Mouse (Mus musculus): Measurements from ENCODE around the gene Vps41. TPM values are rescaled to one million over a fixed set of nuclear protein-coding genes. Genes with fewer than 3 reads are reported as not detected.
A peak's percentile ranks its signal among the peaks of the same experiment; 100 is the strongest.

Gene Vps41
- polyA plus RNA-seq, 1 experiment: 20.0 TPM

DNA sequence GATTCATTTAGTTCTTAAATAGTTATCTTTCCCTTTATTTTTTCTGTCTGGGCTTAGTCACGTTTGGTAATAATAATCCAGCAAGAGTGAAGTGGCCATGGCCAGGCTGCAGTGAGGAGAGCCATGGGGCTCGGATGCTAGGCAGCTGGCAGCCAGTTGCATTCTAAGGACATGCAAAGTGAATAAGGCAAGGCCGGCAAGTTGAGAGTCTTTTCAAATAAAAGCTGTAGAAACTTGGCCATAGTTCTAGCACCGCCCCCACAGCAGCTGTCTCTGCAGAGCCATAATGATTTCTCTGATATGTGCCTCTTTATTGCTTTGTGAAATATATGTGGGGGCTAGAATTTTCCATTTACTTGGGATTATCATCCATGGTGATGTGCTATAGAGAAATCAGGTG is 141.1 kb downstream of the Vps41 start:
- no peak overlapping the region for H3ac ChIP-seq (ENCODE audit: control insufficient read depth, insufficient read length)
- no peaks in the 10 kb centered on the region for H3K79me2 ChIP-seq (ENCODE audit: control insufficient read depth, insufficient read depth)
- H3K27me3 ChIP-seq (ENCODE audit: control insufficient read depth, insufficient read depth, insufficient read length): no peaks in the 10 kb centered on the region
- no peak overlapping the region for H3K4me2 ChIP-seq (ENCODE audit: low read depth)
- H3K36me3 ChIP-seq (ENCODE audit: control insufficient read depth, insufficient read depth): peaks cover 16% of the 10 kb centered on the region
- no peak overlapping the region for H3K4me3 ChIP-seq
- no peak for TF ChIP-seq USF1 (IDR thresholded peaks at IDR 0.05; ENCODE audit: low read depth)
- no peak for TF ChIP-seq MYOD1 (IDR thresholded peaks at IDR 0.05; ENCODE audit: control insufficient read depth in 1 of 3, insufficient read length in 2 of 3, low read depth in 2 of 3)
- no peak for TF ChIP-seq SRF (IDR thresholded peaks at IDR 0.05; ENCODE audit: control insufficient read depth, insufficient read length, low read depth)
- no peak for TF ChIP-seq POLR2A (IDR thresholded peaks at IDR 0.05; ENCODE audit: insufficient read length, low read depth)
- no peak for TF ChIP-seq MYOG (IDR thresholded peaks at IDR 0.05; ENCODE audit: control insufficient read depth in 1 of 3, insufficient read depth in 1 of 3, insufficient read length in 2 of 3, low read depth in 2 of 3)
- TF ChIP-seq CEBPB (IDR thresholded peaks at IDR 0.05; ENCODE audit: insufficient read depth, poor library complexity, severe bottlenecking): no peak
- no peak for TF ChIP-seq POLR2AphosphoS2 (IDR thresholded peaks at IDR 0.05; ENCODE audit: insufficient read length, low read depth)
- no peak for TF ChIP-seq REST (IDR thresholded peaks at IDR 0.05; ENCODE audit: insufficient read depth, insufficient read length)
- no peak for TF ChIP-seq MAX (IDR thresholded peaks at IDR 0.05; ENCODE audit: low read depth)
- TF ChIP-seq TCF12 (IDR thresholded peaks at IDR 0.05; ENCODE audit: insufficient read depth, poor library complexity, severe bottlenecking): no peak

DNA sequence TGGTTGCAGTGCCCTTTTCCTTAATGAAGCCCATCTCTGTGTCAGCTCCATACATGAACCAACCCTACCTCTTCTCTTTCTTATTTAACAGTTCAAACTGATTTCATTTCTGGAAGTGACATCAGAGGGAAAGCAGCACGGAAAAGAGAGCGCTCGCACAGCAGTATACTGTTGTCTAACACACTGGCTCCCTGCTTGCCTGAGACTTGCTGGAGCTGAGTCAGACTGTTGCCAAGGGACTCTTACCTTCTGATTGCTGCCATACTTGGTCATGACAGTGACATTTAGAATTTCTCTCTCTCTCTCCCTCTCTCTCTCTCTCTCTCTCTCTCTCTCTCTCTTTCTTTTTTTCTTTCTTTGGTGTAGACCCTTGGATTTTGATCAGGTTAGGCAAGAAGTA is 142.3 kb downstream of the Vps41 start:
- Histone ChIP-seq H3K4me3 (no peak overlapping the region), H3ac (ENCODE audit: control insufficient read depth, insufficient read length) (no peak overlapping the region), H3K4me2 (ENCODE audit: low read depth) (no peak overlapping the region), H3K27me3 (ENCODE audit: control insufficient read depth, insufficient read depth, insufficient read length) (no peaks in the 10 kb centered on the region), H3K36me3 (ENCODE audit: control insufficient read depth, insufficient read depth) (peaks cover 20% of the 10 kb centered on the region), H3K79me2 (ENCODE audit: control insufficient read depth, insufficient read depth) (no peaks in the 10 kb centered on the region)
- TF ChIP-seq REST (IDR thresholded peaks at IDR 0.05; ENCODE audit: insufficient read depth, insufficient read length): no peak

DNA sequence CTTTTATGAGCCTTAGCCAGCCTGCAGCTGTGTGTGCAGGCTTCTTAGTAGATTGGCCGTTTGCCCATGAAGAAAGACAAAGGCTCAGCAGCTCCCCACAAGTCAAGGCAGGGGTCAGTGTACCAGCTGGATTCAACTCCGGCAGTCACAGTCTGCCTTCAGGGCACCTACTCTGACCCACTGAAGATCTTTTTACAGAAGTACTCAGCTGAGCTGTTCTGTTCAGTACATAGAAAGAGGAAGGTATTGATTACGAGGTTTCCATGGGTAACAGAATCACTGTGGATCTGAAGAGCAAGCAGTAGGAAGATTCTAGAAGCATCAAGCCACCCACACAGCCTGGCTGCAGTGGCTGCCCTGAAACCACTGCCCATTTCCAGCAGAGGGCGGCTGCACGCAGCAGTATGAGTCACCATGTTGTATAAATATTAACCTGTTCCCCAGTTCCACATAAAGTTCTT is 151.0 kb downstream of the Vps41 start:
- no peak overlapping the region for H3K4me3 ChIP-seq

DNA sequence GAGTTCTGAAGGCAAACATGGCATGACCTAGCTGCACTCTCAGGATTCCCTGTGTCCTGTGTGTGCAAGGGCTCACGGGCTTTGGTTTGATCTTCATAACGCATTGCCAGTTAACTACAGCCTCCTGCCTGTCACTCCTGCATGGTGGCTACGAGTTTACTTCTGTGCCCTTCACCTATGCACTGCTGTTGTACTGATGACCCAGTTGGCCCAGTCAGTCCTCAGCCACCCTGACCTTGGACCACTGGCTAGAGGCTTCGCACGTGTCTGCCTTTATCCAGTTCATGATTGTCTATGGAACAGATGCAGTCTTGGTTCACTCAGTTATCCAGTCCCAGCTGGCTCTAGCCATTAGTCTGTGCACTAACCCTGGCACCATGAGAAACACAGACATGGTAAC is 151.7 kb downstream of the Vps41 start:
- no peak overlapping the region for H3ac ChIP-seq (ENCODE audit: control insufficient read depth, insufficient read length)
- H3K4me3 ChIP-seq: no peak overlapping the region
- H3K4me2 ChIP-seq (ENCODE audit: low read depth): no peak overlapping the region
- H3K27me3 ChIP-seq (ENCODE audit: control insufficient read depth, insufficient read depth, insufficient read length): no peaks in the 10 kb centered on the region
- TF ChIP-seq USF1 (IDR thresholded peaks at IDR 0.05; ENCODE audit: low read depth) (no peak), CEBPB (IDR thresholded peaks at IDR 0.05; ENCODE audit: insufficient read depth, poor library complexity, severe bottlenecking) (no peak), MAX (IDR thresholded peaks at IDR 0.05; ENCODE audit: low read depth) (no peak), REST (IDR thresholded peaks at IDR 0.05; ENCODE audit: insufficient read depth, insufficient read length) (no peak), POLR2AphosphoS2 (IDR thresholded peaks at IDR 0.05; ENCODE audit: insufficient read length, low read depth) (no peak), E2F4 (IDR thresholded peaks at IDR 0.05; ENCODE audit: insufficient read depth) (no peak)
- peaks cover 5% of the 10 kb centered on the region for H3K36me3 ChIP-seq (ENCODE audit: control insufficient read depth, insufficient read depth)
- no peaks in the 10 kb centered on the region for H3K79me2 ChIP-seq (ENCODE audit: control insufficient read depth, insufficient read depth)

More for the DNA sequence above, 151.0 kb downstream of the Vps41 start:
- H3K79me2 ChIP-seq (ENCODE audit: control insufficient read depth, insufficient read depth): no peaks in the 10 kb centered on the region
- no peak overlapping the region for H3ac ChIP-seq (ENCODE audit: control insufficient read depth, insufficient read length)
- TF ChIP-seq CEBPB (IDR thresholded peaks at IDR 0.05; ENCODE audit: insufficient read depth, poor library complexity, severe bottlenecking): no peak
- no peak for TF ChIP-seq REST (IDR thresholded peaks at IDR 0.05; ENCODE audit: insufficient read depth, insufficient read length)
- no peak for TF ChIP-seq USF1 (IDR thresholded peaks at IDR 0.05; ENCODE audit: low read depth)
- no peak for TF ChIP-seq POLR2A (IDR thresholded peaks at IDR 0.05; ENCODE audit: insufficient read length, low read depth)
- TF ChIP-seq MYOD1 (IDR thresholded peaks at IDR 0.05; ENCODE audit: control insufficient read depth in 1 of 3, insufficient read length in 2 of 3, low read depth in 2 of 3): no peak
- TF ChIP-seq MAX (IDR thresholded peaks at IDR 0.05; ENCODE audit: low read depth): no peak
- TF ChIP-seq E2F4 (IDR thresholded peaks at IDR 0.05; ENCODE audit: insufficient read depth): no peak
- no peak for TF ChIP-seq MYOG (IDR thresholded peaks at IDR 0.05; ENCODE audit: control insufficient read depth in 1 of 3, insufficient read depth in 1 of 3, insufficient read length in 2 of 3, low read depth in 2 of 3)
- no peak for TF ChIP-seq POLR2AphosphoS2 (IDR thresholded peaks at IDR 0.05; ENCODE audit: insufficient read length, low read depth)
- no peak for TF ChIP-seq SRF (IDR thresholded peaks at IDR 0.05; ENCODE audit: control insufficient read depth, insufficient read length, low read depth)
- TF ChIP-seq TCF3 (IDR thresholded peaks at IDR 0.05; ENCODE audit: insufficient read length, low read depth): no peak
- no peak for TF ChIP-seq TCF12 (IDR thresholded peaks at IDR 0.05; ENCODE audit: insufficient read depth, poor library complexity, severe bottlenecking)
- peak overlapping the region; percentile 3 for H3K4me2 ChIP-seq (ENCODE audit: low read depth)
- H3K36me3 ChIP-seq (ENCODE audit: control insufficient read depth, insufficient read depth): peaks cover 5% of the 10 kb centered on the region
- no peaks in the 10 kb centered on the region for H3K27me3 ChIP-seq (ENCODE audit: control insufficient read depth, insufficient read depth, insufficient read length)

DNA sequence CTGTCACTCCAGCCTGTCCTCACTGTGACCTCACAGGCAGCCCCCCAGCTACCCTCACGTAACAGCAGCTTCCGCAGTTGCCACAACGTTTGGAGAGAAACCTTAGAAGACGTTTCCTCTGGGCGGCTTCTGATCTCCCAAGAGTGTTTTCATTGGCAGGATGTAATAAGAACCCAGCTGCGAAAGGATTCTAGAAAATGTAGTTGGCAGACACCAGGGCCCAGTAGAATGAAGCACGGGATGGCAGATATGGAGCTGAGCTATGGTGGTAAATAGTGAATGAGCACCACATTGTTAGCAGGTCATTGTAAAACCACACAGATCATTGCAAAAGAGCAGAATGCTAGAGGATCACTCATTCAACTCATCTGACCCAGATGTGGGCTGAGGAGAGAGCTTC is 158.2 kb downstream of the Vps41 start:
- H3K79me2 ChIP-seq (ENCODE audit: control insufficient read depth, insufficient read depth): no peaks in the 10 kb centered on the region
- H3K4me2 ChIP-seq (ENCODE audit: low read depth): no peak overlapping the region
- no peak overlapping the region for H3ac ChIP-seq (ENCODE audit: control insufficient read depth, insufficient read length)
- H3K27me3 ChIP-seq (ENCODE audit: control insufficient read depth, insufficient read depth, insufficient read length): no peaks in the 10 kb centered on the region
- TF ChIP-seq TCF3 (IDR thresholded peaks at IDR 0.05; ENCODE audit: insufficient read length, low read depth): no peak
- TF ChIP-seq USF1 (IDR thresholded peaks at IDR 0.05; ENCODE audit: low read depth): no peak
- TF ChIP-seq E2F4 (IDR thresholded peaks at IDR 0.05; ENCODE audit: insufficient read depth): no peak
- no peak for TF ChIP-seq REST (IDR thresholded peaks at IDR 0.05; ENCODE audit: insufficient read depth, insufficient read length)
- TF ChIP-seq MYOG (IDR thresholded peaks at IDR 0.05; ENCODE audit: control insufficient read depth in 1 of 3, insufficient read depth in 1 of 3, insufficient read length in 2 of 3, low read depth in 2 of 3): no peak
- no peak for TF ChIP-seq SRF (IDR thresholded peaks at IDR 0.05; ENCODE audit: control insufficient read depth, insufficient read length, low read depth)
- no peaks in the 10 kb centered on the region for H3K36me3 ChIP-seq (ENCODE audit: control insufficient read depth, insufficient read depth)
- H3K4me3 ChIP-seq: no peak overlapping the region

Measured in myocyte (in vitro differentiated cells).